In genomic region chr8:115133119-115133518, GRCm38 (mm10) we compare ENCODE assay signal across 15 mouse cellular contexts.
"Had no signal": no experiment of that assay in that cellular context is flagged by ENCODE, and none has a peak within 500 bp of the region (broad histone marks: within the 10 kb centered on the region; RNA-seq: fewer than 3 reads in every experiment).

No protein-coding gene starts in this region.

- H3K27me3 ChIP-seq: kidney, embryonic 15.5 days; liver, embryonic 13.5 days had no signal

- H3K4me3 ChIP-seq: kidney, embryonic 15.5 days; left cerebral cortex, adult 2 months; liver, embryonic 13.5 days; myocyte had no signal

- H3K36me3 ChIP-seq: kidney, embryonic 15.5 days; liver, embryonic 13.5 days had no signal

- H3K27ac ChIP-seq: kidney, embryonic 15.5 days; left cerebral cortex, adult 2 months; liver, embryonic 13.5 days had no signal

- ATAC-seq: midbrain, embryonic 16.5 days had no signal

- H3K4me1 ChIP-seq: liver, embryonic 13.5 days had no signal

- H3K4me2 ChIP-seq: kidney, embryonic 15.5 days; liver, embryonic 13.5 days; midbrain, embryonic 11.5 days had no signal

- H3K9me3 ChIP-seq: kidney, embryonic 15.5 days; liver, embryonic 13.5 days had no signal

- H3K9ac ChIP-seq: kidney, embryonic 15.5 days; liver, embryonic 13.5 days had no signal

- DNase-seq: kidney, postnatal 10 days; kidney, postnatal 36 days; layer of hippocampus, postnatal 36 days; liver, embryonic 13.5 days; lung, adult 2 months; lung, postnatal 14 days; lung, postnatal 4 days; right cerebral cortex, adult 18-20 months; thymus, adult 18-20 months; thymus, postnatal 36 days had no signal
